8 mouse cellular contexts compared by ENCODE assay signal in genomic region chr13:64312024-64312915, GRCm38 (mm10). TPM values are rescaled to one million over a fixed set of nuclear protein-coding genes. Genes with fewer than 3 reads are reported as not detected.
A peak's percentile ranks its signal among the peaks of the same experiment; 100 is the strongest.
DNase-seq lines count a peak whose midpoint lies in the region; ATAC-seq lines count a peak whose summit lies in the region.

Gene Aaed1, minus strand, starts transcription at chr13:64312710.

- peak within 1 kb of the TSS; percentile 70 for H3K9ac ChIP-seq in intestine, embryonic 14.5 days (ENCODE audit: low read length)

- under 1% methylated on average over 62 of the region's 74 CpGs for WGBS in intestine, embryonic 14.5 days

- no peaks in the 10 kb centered on the region for H3K9me3 ChIP-seq in intestine, embryonic 14.5 days (ENCODE audit: control insufficient read depth, low read length)

- peak; percentile 87 for DNase-seq in adrenal gland, adult 8-10 months
- DNase-seq in embryo, embryonic 11.5 days (ENCODE audit: low read depth, low spot score), result peak; percentile 72
- DNase-seq in gastrocnemius, postnatal 36 days, result peak; percentile 87 to 89
- peak; percentile 99 for DNase-seq in intestine, embryonic 14.5 days (ENCODE audit: low spot score)
- DNase-seq in left cerebral cortex, postnatal 14 days (ENCODE audit: low spot score in 2 of 2), result peak; percentile 90
- DNase-seq in right cerebral cortex, postnatal 14 days, result peak; percentile 90
- DNase-seq in urinary bladder, postnatal 25 days (ENCODE audit: low spot score), result peak; percentile 88

- H3K36me3 ChIP-seq in intestine, embryonic 14.5 days (ENCODE audit: control insufficient read depth, insufficient read depth, low read length), result peaks cover 14% of the 10 kb centered on the region

- intact Hi-C loops in gastrocnemius, postnatal 36 days (cut with DNase I), result no loop called here
- intact Hi-C loops in left cerebral cortex, postnatal 14 days (cut with DNase I), result loop anchor here (5.0 kb wide), 1 partner anchor 55 kb away; no protein-coding TSS in a partner anchor

- H3K27ac ChIP-seq in intestine, embryonic 14.5 days (ENCODE audit: low read depth), result peak within 1 kb of the TSS; percentile 93

- H3K4me3 ChIP-seq in intestine, embryonic 14.5 days (ENCODE audit: low read depth, low read length), result peak within 1 kb of the TSS; percentile 73

- H3K4me2 ChIP-seq in intestine, embryonic 14.5 days (ENCODE audit: low read length), result peak within 1 kb of the TSS; percentile 62

- peak; percentile 93 for ATAC-seq in intestine, embryonic 14.5 days (replicated peaks; ENCODE audit: low FRiP score, low TSS enrichment, low read depth)
- ATAC-seq in megakaryocyte-erythroid progenitor cell, adult 5-6 weeks (replicated peaks; ENCODE audit: low FRiP score, low TSS enrichment, poor library complexity, severe bottlenecking), result peak; percentile 73

- peaks cover 20% of the 10 kb centered on the region for H3K4me1 ChIP-seq in intestine, embryonic 14.5 days (replicated peaks; ENCODE audit: control insufficient read depth, insufficient read depth, low read length)

- H3K27me3 ChIP-seq in intestine, embryonic 14.5 days (replicated peaks; ENCODE audit: control insufficient read depth, insufficient read depth, low read length), result no peaks in the 10 kb centered on the region

RNA-seq across cellular contexts. Expression of gene Aaed1, which starts in this region (rescaled TPM):
- 10 to 100 TPM; 44.6 to 57.2 (median 50.2) TPM for total RNA-seq in adrenal gland, adult 8-10 months (2022)
- total RNA-seq in gastrocnemius, postnatal 36 days (2021), result 10 to 100 TPM; 34.5 to 42.6 TPM
- 42.9 and 47.3 TPM in 2 replicates for polyA plus RNA-seq in intestine, embryonic 14.5 days (2014; fragmentation: Nextera tagmentation; extraction: Ambion mirVana)
- 10 to 100 TPM; 10.5 to 15.0 TPM for total RNA-seq in left cerebral cortex, postnatal 14 days (2021)
- 20.4 and 26.9 TPM in 2 replicates for total RNA-seq in megakaryocyte-erythroid progenitor cell, adult 5-6 weeks (2014; fragmentation: Nextera tagmentation)
- 56.5 and 65.2 TPM in 2 replicates for total RNA-seq in megakaryocyte-erythroid progenitor cell, adult 5-6 weeks (2017)

Comparison
In these comparisons a context has a peak if more than half of its experiments do, and no peak if none do; other contexts are left out.
1. Peak in every context shown above with its lines: DNase-seq, ATAC-seq, H3K4me3 ChIP-seq and H3K27ac ChIP-seq.